Mouse (Mus musculus) thymus, postnatal 14 days (tissue): Measurements from ENCODE around the gene Prpf6.

Source experiments
- DNase-seq: peaks from one replicate; pipeline ENCODE4 v3.0.0; 2021

The Prpf6 gene

GRCm38 (mm10) chr2:181580131-181580772, 11.4 kb upstream of the Prpf6 start:
- DNase-seq, result no peak

- peak; percentile 87 for DNase-seq
Observed at GRCm38 (mm10) chr2:181581016-181581401, 10.7 kb upstream of the Prpf6 start.

GRCm38 (mm10) chr2:181581402-181582120, 10.1 kb upstream of the Prpf6 start:
- DNase-seq, result peak; percentile 89

GRCm38 (mm10) chr2:181582358-181582757, 9.3 kb upstream of the Prpf6 start:
- DNase-seq, result no peak

GRCm38 (mm10) chr2:181582939-181583338, 8.7 kb upstream of the Prpf6 start:
- no peak for DNase-seq

GRCm38 (mm10) chr2:181583460-181584257, 8.0 kb upstream of the Prpf6 start:
- DNase-seq, result no peak

- no peak for DNase-seq
Observed at GRCm38 (mm10) chr2:181584411-181584942, 7.2 kb upstream of the Prpf6 start, which contains the start of gene Uckl1. TSS of gene Uckl1 (minus strand) at chr2:181584892.

- no peak for DNase-seq
Observed at GRCm38 (mm10) chr2:181585506-181585905, 6.2 kb upstream of the Prpf6 start.

GRCm38 (mm10) chr2:181586124-181586523, 5.5 kb upstream of the Prpf6 start:
- DNase-seq, result no peak

GRCm38 (mm10) chr2:181587796-181588195, 3.9 kb upstream of the Prpf6 start:
- no peak for DNase-seq

- no peak for DNase-seq
Observed at GRCm38 (mm10) chr2:181588229-181588780, 3.4 kb upstream of the Prpf6 start.

GRCm38 (mm10) chr2:181589011-181589731, 2.5 kb upstream of the Prpf6 start:
- DNase-seq, result no peak

GRCm38 (mm10) chr2:181589732-181590105, 1.9 kb upstream of the Prpf6 start:
- DNase-seq, result no peak

GRCm38 (mm10) chr2:181590471-181590870, 1.2 kb upstream of the Prpf6 start:
- no peak for DNase-seq

- DNase-seq, result peak; percentile 75
Observed at GRCm38 (mm10) chr2:181592231-181593041, 768 bp downstream of the Prpf6 start, which contains the start of gene Zfp512b. TSS of gene Zfp512b (minus strand) at chr2:181592803.

GRCm38 (mm10) chr2:181593042-181593421, 1.4 kb downstream of the Prpf6 start:
- DNase-seq, result no peak

GRCm38 (mm10) chr2:181593937-181594336, 2.3 kb downstream of the Prpf6 start:
- no peak for DNase-seq

- DNase-seq, result peak; percentile 64
Observed at GRCm38 (mm10) chr2:181594946-181595696, 3.5 kb downstream of the Prpf6 start.

- DNase-seq, result no peak
Observed at GRCm38 (mm10) chr2:181596221-181596960, 4.7 kb downstream of the Prpf6 start.
